Mouse (Mus musculus) hindbrain, embryonic 12.5 days (tissue): ENCODE measurements at regions not wholly inside any gene's neighbourhood (a gene's known extent, or its start where the extent isn't known, plus 50 kb on each side); places are given as distances from the start of the nearest gene placed in this dataset.

Source experiments
- ATAC-seq: fragments of 200-750 bp; cut with Nextera tagmentation; 2 replicates; pipeline ENCODE4 v1.8.0; 2017; ENCODE audit warnings: moderate TSS enrichment; ENCODE audit not compliant: low FRiP score
- H3K27ac ChIP-seq: fragments of 300-500 bp; sonication (generic); 2 replicates; pipeline ENCODE4 v1.5.1; 2016; ENCODE audit warnings: mild to moderate bottlenecking
- H3K27me3 ChIP-seq: fragments of 300-500 bp; sonication (generic); 2 replicates; pipeline ENCODE4 v1.6.1; 2016; ENCODE audit warnings: mild to moderate bottlenecking
- H3K36me3 ChIP-seq: fragments of 300-500 bp; sonication (generic); 2 replicates; pipeline ENCODE4 v1.6.1; 2016; ENCODE audit warnings: mild to moderate bottlenecking
- H3K4me1 ChIP-seq: fragments of 300-500 bp; sonication (generic); 2 replicates; pipeline ENCODE4 v1.6.1; 2016
- H3K4me2 ChIP-seq: fragments of 300-500 bp; sonication (generic); replicated peaks from 2 replicates; pipeline ENCODE4 v1.6.1; 2016; ENCODE audit warnings: mild to moderate bottlenecking
- H3K4me3 ChIP-seq: fragments of 300-500 bp; sonication (generic); 2 replicates; pipeline ENCODE4 v1.5.1; 2016; ENCODE audit warnings: mild to moderate bottlenecking
- H3K9ac ChIP-seq: fragments of 300-500 bp; sonication (generic); 2 replicates; pipeline ENCODE4 v1.6.1; 2016; ENCODE audit warnings: mild to moderate bottlenecking, moderate library complexity
- H3K9me3 ChIP-seq: fragments of 300-500 bp; sonication (generic); replicated peaks from 2 replicates; pipeline ENCODE4 v1.6.1; 2016; ENCODE audit warnings: mild to moderate bottlenecking
- WGBS: fragments of 180-500 bp; shearing (Covaris S2); methylation state at CpG from one replicate; pipeline ENCODE4 v1.1.7; 2016; 5-methylcytosine and 5-hydroxymethylcytosine counted together

- Histone ChIP-seq H3K36me3 (no peaks in the 10 kb centered on the region), H3K4me3 (no peak overlapping the region), H3K27me3 (no peaks in the 10 kb centered on the region), H3K4me2 (no peak overlapping the region), H3K27ac (no peak overlapping the region), H3K4me1 (no peaks in the 10 kb centered on the region; the same call in 1 of the 2 replicates), H3K9ac (no peak overlapping the region), H3K9me3 (no peaks in the 10 kb centered on the region)
- WGBS: 48% methylated on average over 6 of the region's 6 CpGs
- ATAC-seq: no peak
Measured at GRCm38 (mm10) chr2:115455593-115455992, 125.9 kb upstream of the BC052040 start.

- Histone ChIP-seq H3K27me3 (no peaks in the 10 kb centered on the region), H3K4me1 (no peaks in the 10 kb centered on the region; the same call in 1 of the 2 replicates), H3K4me2 (no peak overlapping the region), H3K4me3 (no peak overlapping the region), H3K36me3 (no peaks in the 10 kb centered on the region), H3K9me3 (no peaks in the 10 kb centered on the region), H3K9ac (no peak overlapping the region), H3K27ac (no peak overlapping the region)
- ATAC-seq: no peak
- 57% methylated on average over 5 of the region's 5 CpGs for WGBS
Measured at GRCm38 (mm10) chr2:115456372-115457022, 125.0 kb upstream of the BC052040 start.

- WGBS: 55% methylated on average over 5 of the region's 5 CpGs
- Histone ChIP-seq H3K27me3 (no peaks in the 10 kb centered on the region), H3K36me3 (no peaks in the 10 kb centered on the region), H3K27ac (no peak overlapping the region), H3K4me1 (no peaks in the 10 kb centered on the region; the same call in 1 of the 2 replicates), H3K4me3 (no peak overlapping the region), H3K9me3 (no peaks in the 10 kb centered on the region), H3K9ac (no peak overlapping the region), H3K4me2 (no peak overlapping the region)
- ATAC-seq: peak; percentile 83
Measured at GRCm38 (mm10) chr2:115460028-115460881, 121.3 kb upstream of the BC052040 start.

- ATAC-seq: no peak
- 63% methylated on average over 1 of the region's 1 CpGs for WGBS
- H3K27ac ChIP-seq: no peak overlapping the region
- no peak overlapping the region for H3K9ac ChIP-seq
- H3K4me3 ChIP-seq: no peak overlapping the region
- H3K36me3 ChIP-seq: no peaks in the 10 kb centered on the region
- no peaks in the 10 kb centered on the region for H3K27me3 ChIP-seq
- no peaks in the 10 kb centered on the region for H3K9me3 ChIP-seq
- H3K4me2 ChIP-seq: no peak overlapping the region
- no peaks in the 10 kb centered on the region; the same call in 1 of the 2 replicates for H3K4me1 ChIP-seq
Measured at GRCm38 (mm10) chr2:115460882-115461151, 120.7 kb upstream of the BC052040 start.

- H3K36me3 ChIP-seq: no peaks in the 10 kb centered on the region
- no peak overlapping the region for H3K4me3 ChIP-seq
- H3K9ac ChIP-seq: no peak overlapping the region
- H3K27me3 ChIP-seq: no peaks in the 10 kb centered on the region
- no peak overlapping the region for H3K4me2 ChIP-seq
- no peak overlapping the region for H3K27ac ChIP-seq
- 68% methylated on average over 4 of the region's 4 CpGs for WGBS
- no peak for ATAC-seq
- no peaks in the 10 kb centered on the region for H3K4me1 ChIP-seq
- H3K9me3 ChIP-seq: no peaks in the 10 kb centered on the region
Measured at GRCm38 (mm10) chr2:115466170-115466569, 115.3 kb upstream of the BC052040 start.

- no peak overlapping the region for H3K4me2 ChIP-seq
- no peak overlapping the region for H3K27ac ChIP-seq
- no peaks in the 10 kb centered on the region for H3K27me3 ChIP-seq
- no peaks in the 10 kb centered on the region for H3K4me1 ChIP-seq
- no peak overlapping the region for H3K4me3 ChIP-seq
- H3K36me3 ChIP-seq: no peaks in the 10 kb centered on the region
- WGBS: 83% methylated on average over 11 of the region's 11 CpGs
- no peaks in the 10 kb centered on the region for H3K9me3 ChIP-seq
- no peak for ATAC-seq
- H3K9ac ChIP-seq: no peak overlapping the region
Measured at GRCm38 (mm10) chr2:115467107-115467745, 114.3 kb upstream of the BC052040 start.

- Histone ChIP-seq H3K4me1 (no peaks in the 10 kb centered on the region), H3K9ac (no peak overlapping the region), H3K36me3 (no peaks in the 10 kb centered on the region), H3K9me3 (no peaks in the 10 kb centered on the region), H3K27ac (no peak overlapping the region), H3K27me3 (no peaks in the 10 kb centered on the region), H3K4me2 (no peak overlapping the region), H3K4me3 (no peak overlapping the region)
- 88% methylated on average over 6 of the region's 6 CpGs for WGBS
- no peak for ATAC-seq
Measured at GRCm38 (mm10) chr2:115467936-115468335, 113.6 kb upstream of the BC052040 start.

- WGBS: 62% methylated on average over 7 of the region's 7 CpGs
- ATAC-seq: no peak
- no peaks in the 10 kb centered on the region for H3K36me3 ChIP-seq
Measured at GRCm38 (mm10) chr2:115468471-115468909, 113.0 kb upstream of the BC052040 start.

GRCm38 (mm10) chr2:115469165-115469821 lies 112.2 kb upstream of the BC052040 start:
- ATAC-seq: no peak
- H3K27me3 ChIP-seq: no peaks in the 10 kb centered on the region
- H3K27ac ChIP-seq: no peak overlapping the region
- no peaks in the 10 kb centered on the region for H3K9me3 ChIP-seq
- no peak overlapping the region for H3K4me2 ChIP-seq
- 67% methylated on average over 6 of the region's 6 CpGs for WGBS
- no peak overlapping the region for H3K4me3 ChIP-seq
- H3K4me1 ChIP-seq: no peaks in the 10 kb centered on the region
- no peak overlapping the region for H3K9ac ChIP-seq
- no peaks in the 10 kb centered on the region for H3K36me3 ChIP-seq

More at GRCm38 (mm10) chr2:115468471-115468909, 113.0 kb upstream of the BC052040 start:
- H3K4me3 ChIP-seq: no peak overlapping the region
- no peaks in the 10 kb centered on the region for H3K4me1 ChIP-seq
- H3K27ac ChIP-seq: no peak overlapping the region
- no peak overlapping the region for H3K4me2 ChIP-seq
- H3K27me3 ChIP-seq: no peaks in the 10 kb centered on the region
- H3K9ac ChIP-seq: no peak overlapping the region
- no peaks in the 10 kb centered on the region for H3K9me3 ChIP-seq

- no peak overlapping the region for H3K9ac ChIP-seq
- H3K27ac ChIP-seq: no peak overlapping the region
- no peak overlapping the region for H3K4me2 ChIP-seq
- H3K36me3 ChIP-seq: no peaks in the 10 kb centered on the region
- no peaks in the 10 kb centered on the region for H3K27me3 ChIP-seq
- H3K4me3 ChIP-seq: no peak overlapping the region
- no peak for ATAC-seq
- no peaks in the 10 kb centered on the region for H3K9me3 ChIP-seq
- no peaks in the 10 kb centered on the region for H3K4me1 ChIP-seq
- WGBS: 92% methylated on average over 2 of the region's 2 CpGs
Measured at GRCm38 (mm10) chr2:115472393-115472792, 109.1 kb upstream of the BC052040 start.

- H3K36me3 ChIP-seq: no peaks in the 10 kb centered on the region
- no peak overlapping the region for H3K4me2 ChIP-seq
- ATAC-seq: peak; percentile 43; the same call in 1 of the 2 replicates
- H3K27ac ChIP-seq: no peak overlapping the region
- no peaks in the 10 kb centered on the region for H3K9me3 ChIP-seq
- H3K4me3 ChIP-seq: no peak overlapping the region
- H3K27me3 ChIP-seq: no peaks in the 10 kb centered on the region
- no peaks in the 10 kb centered on the region for H3K4me1 ChIP-seq
- H3K9ac ChIP-seq: no peak overlapping the region
- 77% methylated on average over 13 of the region's 13 CpGs for WGBS
Measured at GRCm38 (mm10) chr2:115483418-115484288, 97.9 kb upstream of the BC052040 start.
